Mouse (Mus musculus) erythroid progenitor cell, adult 5-6 weeks (primary cell): Measurements from ENCODE around the gene Pou2af1. TPM values are rescaled to one million over a fixed set of nuclear protein-coding genes. Genes with fewer than 3 reads are reported as not detected.

Source experiments
- ATAC-seq: replicated peaks from 2 replicates; pipeline ENCODE4 v1.8.0; 2016; ENCODE audit warnings: moderate number of reproducible peaks, mild to moderate bottlenecking, moderate TSS enrichment, inconsistent platforms; ENCODE audit not compliant: poor library complexity, low FRiP score, severe bottlenecking
- total RNA-seq, 2 experiments: library from RNA; stranded (forward) in 1 of 2; stranded (reverse) in 1 of 2; fragments of 150-400 nt in 1 of 2; fragments of 186-747, 209-891 nt in 1 of 2; gene quantifications; 2 replicates each; pipeline versions ENCODE4 v1.2.3 to v1.2.4; 2015 to 2017; ENCODE audit warnings: low replicate concordance in 2 of 2

The Pou2af1 gene
- total RNA-seq, 2 experiments from 2014 or later: 18.0 to 52.4 TPM

DNA sequence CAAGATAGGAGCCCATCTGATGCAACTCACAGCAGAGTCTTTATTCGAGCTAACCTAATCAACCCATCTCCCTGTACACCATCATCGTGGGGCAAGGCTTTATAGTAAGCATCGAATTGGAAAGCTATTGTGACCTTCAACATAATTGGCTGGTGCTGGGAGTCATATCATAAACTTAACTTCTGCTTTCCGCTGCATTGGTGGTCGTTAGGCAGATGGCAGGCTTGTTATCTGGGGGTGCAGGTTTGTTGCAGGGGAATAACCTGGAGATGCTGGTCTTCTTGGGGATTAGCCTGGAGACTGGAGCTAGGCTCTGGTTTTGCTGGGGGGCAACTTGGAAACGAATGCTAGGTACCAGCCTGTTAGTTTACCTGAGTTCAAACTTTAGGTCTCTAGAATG lies 2.4 kb downstream of the Pou2af1 start:
- no peak for ATAC-seq

DNA sequence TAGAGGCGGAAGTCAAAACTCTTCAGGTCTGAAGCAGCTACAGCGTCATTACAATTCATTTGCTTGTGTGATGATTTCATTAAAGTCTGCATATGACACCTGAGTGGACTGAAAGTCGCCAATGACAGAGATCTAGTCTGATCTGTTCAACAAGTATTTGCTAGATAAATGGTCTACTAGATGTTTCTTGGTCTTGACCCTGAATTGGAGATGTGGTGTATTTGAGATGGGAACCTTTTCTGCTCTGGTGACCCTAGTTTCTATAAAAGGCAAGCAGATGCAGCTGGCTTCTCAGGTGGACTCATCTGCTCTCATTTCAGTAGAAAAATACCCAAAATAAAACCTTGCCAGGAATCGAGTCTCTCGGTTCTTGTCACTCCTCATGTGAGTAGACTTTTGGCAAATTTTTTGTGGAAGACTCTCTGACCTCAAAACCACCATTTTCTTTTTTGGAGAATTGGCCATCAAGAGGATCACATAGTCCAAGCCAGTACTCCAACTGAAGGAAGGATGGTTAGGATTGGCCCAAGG lies 12.2 kb downstream of the Pou2af1 start:
- ATAC-seq: no peak

DNA sequence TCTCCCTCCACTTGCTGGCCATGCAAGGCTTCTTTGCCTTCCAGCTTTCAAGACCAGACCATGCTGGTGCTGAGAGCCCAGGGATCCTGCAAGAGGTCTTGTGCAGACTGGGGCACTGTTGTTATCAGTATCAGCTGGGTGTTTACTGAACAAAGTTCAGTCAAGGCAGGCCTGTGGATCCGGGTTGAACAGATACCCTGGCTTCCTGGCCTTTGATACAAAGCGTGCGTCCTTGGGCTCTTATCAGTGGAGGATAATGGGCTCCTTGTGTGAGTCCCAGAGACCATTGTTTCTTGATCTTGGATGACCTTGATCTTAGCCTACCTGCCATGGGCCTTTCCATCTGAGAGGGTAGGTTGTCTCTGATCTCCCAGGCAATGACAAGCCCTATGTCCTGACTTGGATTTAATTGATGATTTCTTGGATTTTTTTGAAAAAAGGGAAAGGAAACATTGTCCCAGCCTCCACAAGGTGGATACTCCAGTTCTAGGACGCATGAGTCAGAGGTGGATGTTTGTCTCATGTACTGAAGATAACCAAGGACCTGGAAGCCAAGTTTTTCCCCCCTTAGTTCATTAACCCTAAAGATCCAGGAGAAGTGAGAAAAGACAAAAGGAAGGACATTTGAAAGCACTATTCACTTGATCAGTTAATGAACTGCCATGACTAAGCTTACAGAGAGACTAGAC lies 17.3 kb downstream of the Pou2af1 start:
- ATAC-seq: no peak

DNA sequence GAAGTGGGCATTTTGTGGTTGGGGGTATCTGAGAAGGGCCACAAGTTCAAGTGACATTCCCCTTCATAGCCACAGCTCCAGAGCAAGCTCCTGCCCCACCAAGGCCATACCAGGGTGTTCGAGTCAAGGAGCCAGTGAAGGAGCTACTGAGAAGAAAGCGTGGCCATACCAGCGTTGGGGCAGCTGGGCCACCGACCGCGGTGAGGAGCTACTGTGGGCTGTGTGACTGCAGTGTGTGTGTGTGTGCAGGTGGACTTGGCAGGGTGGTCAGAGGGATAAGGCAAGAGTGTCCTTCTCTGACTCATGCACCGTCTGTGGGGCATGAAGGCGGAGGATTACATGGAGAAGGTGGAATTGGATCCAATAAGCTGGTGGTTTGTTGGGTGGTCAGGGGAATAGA lies 18.7 kb downstream of the Pou2af1 start:
- no peak for ATAC-seq

DNA sequence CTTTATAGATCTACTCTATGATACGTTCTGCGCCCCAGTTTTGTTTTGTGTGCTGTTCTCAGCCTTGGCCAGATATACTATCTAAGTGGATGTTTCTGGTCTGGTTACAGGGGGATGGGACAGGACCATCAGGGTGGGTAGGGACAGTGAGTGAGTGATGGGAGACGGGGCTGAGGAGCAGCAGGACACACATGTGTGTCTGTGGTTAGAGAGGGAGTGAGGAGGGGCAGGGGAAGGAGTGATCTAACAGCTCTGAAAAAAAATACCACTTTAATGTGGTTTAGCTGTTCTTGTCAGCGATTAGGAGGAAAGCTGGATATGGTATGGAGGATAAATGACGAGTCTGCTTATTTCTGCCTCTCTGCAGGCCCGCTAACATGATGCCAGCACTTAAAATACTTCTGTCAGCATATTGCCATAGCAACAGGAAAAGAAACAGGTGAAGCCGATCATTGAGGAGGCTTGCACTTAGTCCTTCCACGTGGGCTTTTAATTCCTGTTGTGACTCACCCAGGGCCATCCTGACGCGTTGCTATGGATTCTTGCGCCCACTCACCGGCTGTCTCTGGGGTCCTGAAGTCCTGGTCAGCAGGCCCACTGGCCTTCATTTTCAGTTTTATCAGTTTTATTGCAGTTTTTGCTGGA lies 25.4 kb downstream of the Pou2af1 start:
- no peak for ATAC-seq

DNA sequence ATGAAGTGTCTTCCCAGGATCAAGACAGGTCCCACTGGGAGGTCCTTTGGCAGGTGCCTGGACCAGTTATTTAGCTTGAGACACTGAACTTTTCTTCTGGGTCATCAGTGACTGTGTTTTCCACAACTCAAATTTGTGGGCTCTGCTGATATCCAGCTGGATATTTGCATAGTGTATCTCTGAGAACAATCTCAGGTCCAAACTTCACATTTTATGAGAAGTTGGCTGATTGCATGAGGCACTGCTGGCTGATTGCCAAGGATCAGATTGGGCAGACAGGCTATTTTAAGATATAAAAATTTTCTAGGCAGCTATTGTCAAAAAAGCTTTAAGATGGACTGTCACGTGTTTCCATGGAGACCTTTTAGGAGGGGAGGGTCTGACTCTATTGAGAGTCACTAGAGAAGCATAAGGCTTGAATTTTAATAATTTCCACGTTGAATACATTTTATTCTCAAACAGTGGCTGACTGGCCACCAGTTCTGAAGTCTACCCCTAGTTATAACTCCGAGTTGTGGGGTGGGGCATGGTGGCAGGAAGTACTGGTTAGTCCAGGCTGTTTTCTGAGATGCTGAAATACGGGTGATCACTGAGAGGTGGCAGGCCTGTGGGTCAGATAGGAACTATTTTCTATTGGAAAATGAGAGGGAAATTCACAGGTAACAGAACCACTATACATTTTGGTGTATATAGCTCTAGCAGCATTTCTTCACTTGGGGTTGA lies 43.4 kb downstream of the Pou2af1 start:
- no peak for ATAC-seq

DNA sequence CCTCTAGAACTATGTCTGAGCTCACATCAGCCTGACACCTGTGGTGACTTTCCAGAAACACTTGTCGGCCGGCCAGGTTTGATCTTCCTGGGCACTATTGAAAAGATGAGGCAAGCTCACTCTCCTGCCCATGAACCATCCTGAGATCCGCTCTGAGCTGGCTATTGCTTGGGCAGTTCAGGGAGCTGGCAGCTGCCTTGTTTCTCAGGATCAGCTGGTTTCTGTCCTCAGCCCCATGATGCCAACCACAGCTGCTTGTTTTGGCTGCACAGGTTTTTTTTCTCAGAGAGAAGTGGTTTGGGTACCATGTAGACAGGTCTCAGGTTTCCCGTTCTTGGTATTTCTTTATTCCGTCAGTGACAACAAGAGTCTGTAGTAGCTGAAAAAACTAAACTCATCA lies 44.9 kb downstream of the Pou2af1 start:
- no peak for ATAC-seq

DNA sequence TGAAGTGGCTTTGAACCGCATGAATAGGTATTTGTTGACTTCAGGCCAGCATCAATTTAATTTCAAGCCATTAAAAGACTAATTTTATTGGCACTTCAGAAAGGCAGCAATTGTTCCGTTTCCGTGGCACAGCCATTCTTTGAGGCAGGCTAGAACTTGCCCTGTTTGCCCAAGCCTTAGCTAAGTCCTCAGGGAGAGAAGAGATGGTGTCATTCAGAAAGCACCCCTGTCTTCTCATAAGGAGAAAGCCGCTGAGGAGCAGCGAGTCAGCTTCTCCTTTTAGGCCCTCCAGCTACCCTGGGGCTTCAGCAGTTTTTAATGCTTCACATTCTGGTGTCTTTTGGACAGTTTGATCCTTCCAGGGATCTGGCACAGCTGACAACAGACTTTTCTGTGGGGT lies 55.3 kb downstream of the Pou2af1 start:
- ATAC-seq: no peak

DNA sequence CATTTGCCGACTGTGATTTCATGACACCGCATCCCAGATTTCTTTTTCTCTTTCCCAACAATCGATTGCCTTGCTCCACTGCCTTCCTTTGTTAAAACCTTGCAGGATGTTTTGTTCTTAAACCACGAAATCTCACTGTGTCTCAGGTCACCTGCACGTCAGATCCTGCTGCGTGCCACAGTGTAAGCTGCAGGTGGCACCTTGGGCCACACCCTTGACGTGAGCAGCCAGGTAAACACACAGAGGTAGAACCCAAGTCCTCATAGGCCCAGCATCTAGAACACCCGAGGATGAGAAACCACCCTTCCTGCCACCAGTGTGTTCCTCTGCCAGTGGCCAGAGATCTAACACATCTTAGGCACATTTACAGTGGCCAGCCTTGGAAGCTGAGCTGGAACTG lies 57.6 kb downstream of the Pou2af1 start:
- no peak for ATAC-seq

DNA sequence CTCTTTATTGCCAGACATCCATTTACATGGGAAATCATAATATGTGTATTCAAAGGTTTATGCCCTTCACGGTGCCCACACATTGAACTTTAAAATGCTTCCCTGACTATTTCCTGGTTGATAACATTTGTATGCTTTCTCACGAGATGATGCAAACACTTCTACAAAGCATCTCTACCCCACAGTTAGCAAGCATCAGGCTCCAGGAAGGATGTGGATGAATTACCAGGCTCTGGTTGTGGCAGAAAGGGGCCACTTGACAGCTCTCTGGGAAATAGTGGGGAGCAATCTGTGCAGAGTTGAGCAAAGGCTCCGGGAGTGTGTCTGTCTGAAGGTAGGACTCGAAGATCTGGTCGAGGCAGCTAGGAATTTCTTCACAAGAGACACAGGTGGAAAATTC lies 58.6 kb downstream of the Pou2af1 start:
- no peak for ATAC-seq

DNA sequence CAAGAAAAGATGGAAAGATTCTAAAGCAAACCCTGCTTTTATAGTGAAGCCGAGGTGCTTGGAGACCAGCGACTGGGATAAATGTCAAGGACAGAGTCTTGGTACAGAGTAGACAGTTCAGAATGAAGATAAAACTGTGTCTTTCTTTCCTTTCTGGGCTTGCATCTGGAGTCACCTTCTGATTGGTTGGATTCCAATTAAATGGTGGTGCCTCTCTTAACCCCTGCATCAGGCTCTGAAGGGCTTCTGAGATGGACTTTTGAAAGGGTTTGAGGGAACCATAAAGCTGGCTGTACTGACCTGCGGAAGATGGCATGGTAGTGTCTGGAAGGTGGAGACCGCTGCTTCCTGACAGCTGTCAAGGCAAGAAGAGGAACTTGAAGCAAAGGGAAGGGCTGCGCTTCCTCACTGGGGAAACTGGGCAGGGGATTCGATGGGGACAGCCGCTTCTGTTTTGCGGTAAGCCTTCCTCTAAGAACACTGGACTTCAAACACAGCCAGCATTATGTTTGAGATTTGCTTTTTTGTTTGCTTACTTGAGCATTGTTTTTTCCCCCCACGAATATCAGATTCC lies 60.2 kb downstream of the Pou2af1 start:
- no peak for ATAC-seq

DNA sequence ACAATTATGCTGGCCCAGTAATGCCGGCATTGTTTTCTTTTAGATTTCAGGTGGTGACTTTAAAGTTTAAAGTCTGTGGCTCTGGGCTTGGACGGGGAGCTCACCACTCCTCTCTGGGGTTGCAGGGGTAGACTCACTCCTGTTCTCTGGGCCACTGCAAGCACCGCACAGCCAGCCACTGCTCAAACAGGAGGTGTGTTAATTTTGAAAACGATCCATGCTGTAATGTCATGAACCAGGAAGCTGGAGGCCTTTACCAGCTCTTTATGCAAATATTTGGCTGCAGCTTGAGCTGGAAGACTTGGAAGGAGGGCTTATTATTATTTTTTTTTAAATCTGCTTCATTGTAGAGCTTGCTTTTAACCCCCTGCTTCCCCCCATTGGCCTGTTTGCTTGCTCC lies 61.2 kb downstream of the Pou2af1 start:
- no peak for ATAC-seq

DNA sequence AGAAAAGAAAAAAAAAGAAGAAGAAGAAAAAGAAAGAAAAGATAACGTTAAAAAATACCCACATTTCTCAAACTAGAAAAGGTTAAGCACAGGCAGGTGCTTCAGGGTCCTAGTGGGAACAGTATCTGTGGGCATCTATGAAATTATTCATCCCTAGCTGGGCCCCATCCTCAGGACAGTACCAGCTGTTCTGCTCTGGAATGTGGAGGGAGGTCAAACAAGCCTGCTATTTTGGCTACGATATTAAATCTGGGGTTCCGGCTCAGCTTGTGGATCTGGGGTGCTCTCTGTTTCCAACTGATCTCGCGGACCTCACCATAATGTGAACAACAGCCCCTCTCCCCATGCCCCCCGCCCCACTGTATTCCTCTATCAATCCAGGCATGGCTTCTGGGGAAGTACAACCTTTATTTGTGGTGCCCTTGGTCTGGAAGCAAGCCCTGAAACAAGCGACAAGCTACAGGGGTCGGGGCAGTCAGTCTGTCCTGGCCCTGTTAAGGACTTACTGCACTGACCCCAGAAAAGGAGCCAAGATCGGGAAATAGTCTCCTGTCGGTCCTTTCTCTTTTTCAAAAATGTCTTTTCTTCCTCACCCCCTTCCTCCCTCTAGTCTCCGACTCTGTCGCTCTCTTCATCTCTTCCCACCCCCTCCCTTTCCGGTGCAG lies 64.5 kb downstream of the Pou2af1 start:
- no peak for ATAC-seq

DNA sequence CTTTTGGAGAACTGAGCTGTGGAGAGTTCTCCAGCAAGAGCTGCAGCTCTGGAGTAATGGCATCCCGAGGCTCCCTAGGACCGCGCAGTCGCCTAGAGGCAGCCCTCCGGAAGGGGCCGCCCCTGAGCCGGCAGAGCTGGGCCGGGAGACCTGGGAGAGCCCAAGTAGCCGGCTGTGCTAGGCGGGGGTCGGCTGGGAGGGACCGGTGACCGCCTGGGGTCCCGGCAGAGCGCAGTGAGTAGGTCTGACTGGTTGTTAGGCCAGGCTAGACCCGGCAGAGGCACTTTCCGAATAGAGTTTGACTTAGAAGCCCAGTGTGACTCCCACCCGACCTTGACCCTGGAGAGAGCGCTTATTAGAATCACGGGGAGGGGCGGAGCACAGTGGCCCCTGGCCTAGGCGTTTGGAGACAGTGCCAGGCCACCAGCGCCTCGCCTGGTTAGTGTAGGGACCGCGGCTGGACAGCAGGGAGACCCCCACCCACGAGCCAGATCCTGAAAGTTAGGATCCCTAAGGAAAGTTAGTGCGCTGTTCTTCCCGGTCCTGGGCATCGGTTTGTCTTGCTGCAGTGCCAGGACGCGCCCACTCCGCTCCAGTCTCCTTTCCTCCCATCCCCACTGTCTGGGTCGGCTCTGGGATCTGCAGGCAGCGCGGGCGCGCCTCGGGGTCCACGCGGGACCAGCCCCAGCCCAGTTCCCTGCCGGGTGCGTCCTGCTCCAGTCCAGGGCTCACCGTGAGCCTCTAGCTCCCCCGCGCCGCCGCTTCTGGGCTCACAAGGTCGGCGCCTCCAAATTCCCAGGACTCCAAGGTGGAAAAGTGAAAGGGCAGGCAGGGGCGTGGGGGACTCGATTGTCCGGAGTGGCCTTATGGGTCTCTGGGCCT lies 65.2 kb downstream of the Pou2af1 start, which contains the start of gene Colca2:
TSS of gene Colca2 (minus strand) at position 70 of the 882 bp plus-strand sequence.
- no peak for ATAC-seq

DNA sequence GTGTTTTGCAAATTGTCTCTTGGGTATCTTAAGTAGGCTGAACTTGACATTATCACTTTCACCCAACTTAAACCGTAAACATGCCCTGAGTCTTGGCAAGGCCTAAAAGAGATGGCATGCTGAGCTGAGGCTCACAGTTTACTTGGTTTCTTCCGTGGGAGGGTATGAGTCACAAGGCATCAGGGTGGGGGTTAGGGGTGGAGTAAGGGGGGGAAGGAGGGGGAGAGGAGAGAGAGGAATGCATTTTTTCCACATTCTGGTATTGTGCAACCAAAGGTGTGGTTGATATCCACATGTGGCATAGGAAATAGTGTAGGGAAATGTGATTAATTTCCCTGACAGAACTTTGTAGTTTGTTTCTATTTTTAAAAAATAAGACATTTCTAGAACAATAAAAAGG lies 72.6 kb downstream of the Pou2af1 start:
- ATAC-seq: no peak
